Mouse (Mus musculus) cerebellum, postnatal 10 days (tissue): ENCODE results near the gene Trmt2b.
"Not testable (repeated sequence)": the region's sequence is repeated elsewhere in the genome, so short reads cannot be mapped to it uniquely, and the experiment has no call there.

ENCODE experiments used
- DNase-seq, 2 experiments: peaks; one replicate each; pipeline ENCODE4 v3.0.0; 2021; ENCODE audit warnings: mixed read lengths in 2 of 2

Trmt2b gene

DNA sequence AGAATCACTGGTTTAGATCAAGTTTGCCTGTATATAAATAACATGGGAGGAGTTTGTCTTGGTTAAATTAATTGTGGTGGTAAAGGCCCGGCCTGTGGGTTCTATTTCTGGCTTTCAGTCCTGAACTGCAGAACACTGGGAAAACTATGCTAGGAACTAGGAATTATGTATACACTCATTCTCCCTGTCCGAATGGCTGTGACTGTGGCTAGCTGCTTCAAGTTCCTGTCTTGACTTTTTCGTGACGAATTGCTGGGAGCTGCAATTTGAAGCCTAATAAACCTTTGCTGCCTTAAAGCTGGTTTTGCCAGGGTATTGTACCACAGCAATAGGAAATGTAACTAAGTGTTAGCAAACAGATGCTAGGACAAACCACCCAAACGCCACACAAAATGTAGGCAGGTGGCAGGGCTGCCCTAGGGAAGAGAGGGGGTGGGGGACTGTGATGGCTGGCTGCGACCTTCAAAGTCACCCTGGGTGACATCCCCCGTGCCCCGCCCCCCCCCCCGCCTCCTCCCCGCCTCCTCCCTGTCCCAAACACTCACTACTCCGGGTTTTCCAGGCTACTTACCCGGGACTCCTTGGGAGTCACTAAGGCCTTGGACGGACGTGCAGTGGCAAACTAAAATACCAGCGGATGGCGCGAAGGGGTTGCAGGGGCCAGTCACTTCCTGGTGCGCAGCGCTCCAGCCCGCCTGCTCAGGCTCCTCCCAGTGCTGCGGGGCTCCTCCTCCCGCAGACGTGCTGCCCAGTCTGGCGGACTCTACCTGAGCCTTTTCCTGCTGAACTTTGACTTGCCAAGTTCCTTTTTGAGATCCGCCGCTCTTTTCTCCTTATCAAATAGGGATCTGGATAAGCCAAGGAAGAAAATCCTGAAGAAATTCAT, at the start of gene Trmt2b:
Trmt2b (minus strand) TSS at position 710 of the 886 bp plus-strand sequence.
- peak; percentile 53 to 69 for DNase-seq

DNA sequence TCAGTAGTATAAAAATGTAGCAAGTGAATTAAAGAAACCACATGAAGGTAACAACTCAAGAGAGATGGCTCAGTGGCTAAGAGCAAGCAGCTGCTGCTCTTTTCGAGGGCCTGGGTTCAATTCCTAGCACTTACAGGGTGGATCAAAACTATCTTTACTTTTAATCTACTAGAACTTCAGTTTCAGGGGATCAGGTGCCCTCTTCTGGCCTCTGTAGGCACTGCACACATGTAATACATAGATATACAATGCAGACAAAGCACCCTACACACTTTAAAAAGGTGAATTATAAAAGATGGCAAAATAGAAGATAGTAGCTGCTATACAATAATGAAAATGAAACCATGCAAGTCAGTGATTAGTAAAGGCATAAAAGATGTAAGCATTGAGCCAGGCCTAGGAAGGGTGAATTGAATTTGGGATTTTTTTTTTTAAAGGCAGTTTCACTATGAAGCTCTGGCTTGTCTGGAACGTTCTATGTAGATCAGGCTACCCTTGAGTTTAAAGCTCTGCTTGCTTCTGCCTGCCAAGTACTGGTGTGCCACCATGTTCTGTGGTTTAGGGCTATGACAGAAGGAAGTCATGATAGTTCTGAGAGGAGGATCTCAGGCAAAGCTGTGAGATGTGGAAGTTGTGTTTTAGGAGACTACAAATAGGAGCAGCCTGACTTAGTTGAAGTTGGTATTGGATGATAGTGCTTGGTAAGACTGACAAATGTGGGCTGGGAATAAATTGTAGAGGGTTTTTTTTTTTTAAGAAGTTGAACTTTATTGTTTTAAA, 42.6 kb upstream of the Trmt2b start:
- peak; percentile 59 to 61 for DNase-seq

DNA sequence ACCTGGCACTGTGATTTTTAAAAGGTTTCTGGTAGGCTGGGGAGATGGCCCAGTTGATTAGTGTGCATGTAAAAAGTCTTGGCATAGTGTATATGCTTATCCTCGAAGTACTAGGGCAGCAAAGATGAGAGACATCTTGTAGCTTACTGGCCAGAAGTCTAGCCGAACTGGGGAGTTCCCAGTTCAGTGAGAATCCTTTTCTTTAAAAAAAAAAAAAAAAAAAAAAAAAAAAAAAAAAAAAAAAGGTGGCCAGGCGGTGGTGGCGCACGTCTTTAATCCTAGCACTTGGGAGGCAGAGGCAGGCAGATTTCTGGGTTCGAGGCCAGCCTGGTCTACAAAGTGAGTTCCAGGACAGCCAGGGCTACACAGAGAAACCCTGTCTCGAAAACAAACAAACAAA, 34.4 kb upstream of the Trmt2b start:
- not testable (repeated sequence) for DNase-seq

DNA sequence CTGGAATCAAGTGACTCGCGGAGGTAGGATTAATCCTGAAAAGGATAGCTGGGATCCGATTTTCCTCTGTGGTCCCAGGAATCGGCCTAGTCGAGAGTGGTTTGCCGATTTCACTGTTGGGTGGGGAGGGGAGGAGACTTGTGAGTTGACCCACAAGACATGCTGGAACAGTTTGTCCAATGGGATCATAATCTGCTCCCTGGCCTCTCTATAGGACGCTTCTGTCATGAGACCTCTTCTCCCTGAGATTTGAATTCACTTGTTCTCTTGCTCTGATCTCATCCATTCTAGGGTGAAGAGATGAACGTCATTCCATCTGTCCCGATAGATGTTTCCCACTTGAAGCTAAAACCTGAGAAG, 31.5 kb upstream of the Trmt2b start:
- DNase-seq, result no peak

DNA sequence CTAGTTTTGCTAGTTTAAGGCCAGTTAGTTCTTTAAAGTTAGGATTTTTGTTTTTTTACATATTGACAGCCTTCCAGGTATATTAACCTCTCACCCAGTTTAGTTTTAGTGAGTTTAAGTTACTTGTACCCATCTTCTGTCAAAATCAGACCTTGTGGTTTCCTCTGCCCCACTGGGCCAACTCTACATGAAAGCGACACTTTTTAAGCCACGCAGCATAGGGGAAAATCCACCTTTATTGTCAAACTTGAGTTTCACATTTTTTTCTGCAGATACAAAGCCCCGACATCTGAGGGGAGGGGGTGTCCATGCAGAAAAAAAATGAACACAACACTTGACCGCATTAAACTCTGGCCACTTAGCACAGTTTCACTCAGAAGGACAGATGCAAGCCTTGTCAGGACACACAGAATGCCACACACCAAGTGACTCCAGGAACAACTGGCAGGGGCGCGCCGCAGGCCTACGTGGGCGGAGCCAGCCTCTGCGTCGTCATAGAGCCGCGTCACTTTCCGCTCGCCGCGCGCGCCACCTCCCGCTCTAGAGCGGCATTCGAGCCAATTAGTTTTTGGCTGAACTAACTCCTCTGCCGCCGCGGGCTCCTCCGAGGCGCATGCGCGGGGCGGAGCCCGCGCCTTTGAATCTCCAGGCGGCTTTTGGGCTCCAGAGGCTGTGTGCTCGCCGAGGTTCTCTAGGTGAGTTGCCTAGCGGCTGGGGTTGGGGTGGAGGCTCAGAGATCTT, 30.9 kb upstream of the Trmt2b start, which contains the start of gene Cenpi:
Cenpi (plus strand) TSS at position 551 of the 741 bp plus-strand sequence.
- peak; percentile 89 to 93 for DNase-seq

DNA sequence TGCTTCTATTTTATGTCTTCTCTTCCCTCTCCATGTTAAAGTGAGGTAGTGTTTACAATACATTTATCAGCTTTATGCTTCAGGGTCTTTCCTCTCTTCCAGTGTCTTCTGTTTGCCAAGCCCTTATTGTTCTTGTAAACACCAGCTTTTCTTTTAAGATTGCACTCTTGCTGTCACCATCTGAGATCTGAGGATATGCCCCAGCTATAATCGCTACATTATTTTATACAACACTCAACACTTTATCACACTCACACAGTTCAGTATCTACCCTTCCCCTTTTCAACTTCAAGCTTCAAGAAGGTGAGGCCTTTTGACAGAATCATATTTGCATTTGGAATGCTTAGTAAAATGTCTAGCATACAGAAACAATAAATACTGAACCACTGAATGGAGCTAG, 26.5 kb upstream of the Trmt2b start:
- no peak for DNase-seq

DNA sequence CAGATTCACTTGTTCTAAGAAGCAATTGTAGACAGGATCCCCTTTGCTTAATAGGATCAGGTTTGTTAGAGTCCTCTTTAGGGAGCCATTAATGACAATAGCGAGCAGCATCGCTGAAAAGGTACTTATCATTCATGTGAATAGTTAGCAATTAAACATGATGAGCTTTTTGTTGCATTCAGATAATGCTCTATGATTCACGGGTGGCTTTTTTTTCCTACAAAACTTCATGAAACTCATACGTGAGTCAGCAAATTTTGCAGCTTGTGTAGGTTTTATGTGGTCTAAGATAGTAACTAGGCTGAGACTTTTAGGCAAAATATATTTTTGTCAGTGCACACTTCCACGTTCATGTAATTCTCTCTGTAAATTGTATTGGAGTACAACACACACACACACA, 23.4 kb upstream of the Trmt2b start:
- DNase-seq, result no peak

DNA sequence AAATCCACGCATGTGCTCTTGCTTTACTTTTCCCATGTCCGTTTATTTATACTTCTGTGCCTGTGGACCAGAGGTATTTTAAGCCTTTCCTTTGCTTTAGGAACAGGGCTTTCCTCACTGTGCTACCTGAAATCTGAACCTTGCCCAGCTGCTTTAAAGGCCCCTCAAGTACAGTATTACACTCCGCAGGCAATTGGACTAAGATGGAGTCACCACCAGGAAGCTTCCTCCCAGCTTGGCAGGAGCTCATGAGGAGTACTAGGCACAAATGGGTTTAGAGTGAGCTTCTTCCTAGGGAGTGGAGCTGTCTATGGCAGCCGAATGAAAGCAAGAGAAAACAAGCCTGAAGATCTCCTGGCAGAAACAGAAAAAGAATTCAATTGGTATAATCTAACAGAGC, 20.4 kb upstream of the Trmt2b start:
- peak; percentile 33 to 46 for DNase-seq

DNA sequence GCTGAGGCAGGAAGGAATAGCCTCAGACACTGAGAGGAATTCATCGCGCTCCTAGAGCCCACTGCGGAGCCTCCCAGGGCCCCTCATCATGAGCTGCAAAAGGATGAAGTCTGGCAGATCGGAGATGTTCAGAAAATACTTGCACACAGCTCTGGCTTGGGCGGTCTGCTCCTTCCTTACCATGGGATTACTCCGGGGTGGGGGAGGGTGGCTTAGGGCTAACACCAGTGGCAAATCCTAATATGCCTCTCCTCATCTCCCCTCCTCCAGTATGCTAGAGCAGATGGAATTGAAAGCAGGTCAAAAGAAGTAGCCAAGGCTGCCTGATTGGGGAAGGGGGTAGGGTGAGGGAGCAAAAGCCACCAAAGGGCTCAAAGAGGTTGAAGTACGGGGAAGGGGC, 20.0 kb upstream of the Trmt2b start:
- peak; percentile 76 to 77 for DNase-seq

DNA sequence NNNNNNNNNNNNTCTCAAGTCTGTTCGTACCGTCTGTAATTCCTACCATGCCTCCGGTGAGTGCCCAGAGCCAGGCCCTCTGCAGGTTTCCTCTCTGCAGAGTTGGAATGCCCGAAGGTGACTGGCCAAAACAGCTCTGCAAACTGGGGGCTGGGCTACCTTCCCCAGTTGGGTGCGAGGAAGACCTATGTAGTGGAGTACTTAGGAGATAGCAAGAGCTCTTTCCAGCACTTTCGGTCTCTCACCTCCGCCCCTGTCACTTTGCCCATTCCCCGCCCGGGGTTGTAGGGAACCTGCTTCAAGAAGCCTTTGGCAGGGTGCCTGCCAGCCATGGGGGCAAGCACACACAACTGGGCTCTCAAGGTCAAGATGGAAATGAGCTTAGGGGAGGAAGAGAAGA, 19.5 kb upstream of the Trmt2b start:
- DNase-seq, result peak; percentile 79 to 81

DNA sequence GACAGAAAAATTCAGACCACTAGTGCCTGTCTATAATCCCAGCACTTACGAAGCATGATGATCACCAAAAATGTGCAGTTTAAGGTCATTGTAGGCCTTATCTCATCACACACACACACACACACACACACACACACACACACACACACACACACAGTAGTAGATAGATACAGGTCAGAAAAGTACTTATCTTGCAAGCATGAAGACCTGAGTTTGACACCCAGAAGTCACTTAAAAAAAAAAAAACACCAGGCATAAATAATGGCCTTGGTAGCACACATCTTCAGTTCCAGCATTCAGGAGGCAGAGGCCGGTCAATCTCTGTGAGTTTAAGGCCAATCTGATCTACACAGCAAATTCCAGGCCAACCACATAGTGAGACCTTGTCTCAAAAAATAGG, 10.5 kb upstream of the Trmt2b start:
- no peak for DNase-seq

DNA sequence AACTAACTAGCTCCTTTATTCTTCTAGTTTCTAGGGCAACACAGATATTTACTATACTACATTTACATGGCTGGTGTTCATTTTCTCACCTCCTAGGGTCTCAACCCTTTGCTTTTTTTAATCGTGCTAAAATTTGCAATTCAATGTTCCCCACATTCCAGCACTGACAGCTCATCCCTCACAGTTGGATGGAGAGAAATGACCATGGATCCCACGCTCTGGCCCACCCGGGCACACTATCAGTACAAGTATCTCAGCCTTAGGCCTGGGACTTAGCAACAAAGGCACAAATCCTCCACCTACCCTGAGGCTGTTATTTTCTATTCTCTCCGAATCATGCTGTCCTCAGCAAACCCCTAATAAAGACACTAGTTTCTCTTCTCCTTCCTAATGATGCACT, 9.0 kb upstream of the Trmt2b start:
- DNase-seq, result no peak

DNA sequence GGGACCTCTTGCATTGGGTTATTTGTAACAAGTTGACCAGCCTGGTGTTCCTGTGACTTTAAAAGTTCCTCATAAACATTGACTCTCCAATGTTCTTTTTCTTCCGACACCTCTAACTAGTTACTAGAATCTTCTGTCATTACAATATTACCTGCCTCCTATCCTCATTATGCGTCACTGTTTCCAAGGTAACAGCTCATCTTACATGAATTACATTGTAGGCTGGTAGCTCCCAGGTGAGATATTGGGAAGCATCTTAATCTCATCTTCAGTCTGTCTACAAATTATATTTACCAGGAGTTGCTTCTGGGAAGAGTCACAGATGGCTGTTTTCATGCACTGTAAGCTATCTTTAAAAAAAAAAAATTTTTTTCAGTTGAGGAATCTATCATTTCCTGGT, 8.3 kb upstream of the Trmt2b start:
- no peak for DNase-seq

DNA sequence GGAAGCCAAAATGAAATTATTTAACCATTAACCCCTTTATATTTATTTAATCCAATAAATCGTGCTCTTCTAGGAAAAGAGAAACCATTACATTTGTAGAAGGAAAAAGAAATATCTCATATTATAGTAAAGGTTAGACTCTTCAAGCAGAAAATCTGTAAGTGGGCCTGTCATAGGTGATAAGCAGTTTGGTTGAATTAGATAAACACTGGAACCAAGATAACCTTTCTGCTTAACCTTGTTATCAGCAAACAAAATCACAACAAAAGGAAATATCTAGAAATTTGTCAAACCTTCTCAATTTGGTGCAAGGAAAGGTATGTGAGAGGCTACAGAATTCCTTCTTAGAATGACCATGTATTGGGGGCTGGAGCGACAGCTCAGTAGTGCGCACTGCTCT, 3.7 kb upstream of the Trmt2b start:
- no peak for DNase-seq

DNA sequence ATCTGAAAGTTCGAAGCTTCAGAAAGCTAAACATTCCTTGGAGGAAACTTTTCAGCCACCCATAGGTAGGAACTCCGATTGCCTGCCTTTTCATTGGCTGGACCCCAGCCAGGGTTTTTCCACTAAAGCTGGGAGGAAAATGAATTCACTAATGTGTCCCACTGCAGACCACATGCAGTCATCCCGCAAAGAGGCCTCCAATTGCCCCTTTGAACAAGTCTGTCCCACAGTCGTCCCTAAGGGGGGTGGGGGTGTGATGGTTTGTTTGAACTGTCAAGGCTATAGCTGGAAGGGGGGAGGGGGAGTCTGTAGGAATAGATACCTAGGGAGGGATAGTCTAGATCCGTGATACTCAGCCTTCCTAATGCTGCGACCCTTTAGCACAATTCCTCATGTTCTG, 1.1 kb downstream of the Trmt2b start:
- peak; percentile 37 for DNase-seq

DNA sequence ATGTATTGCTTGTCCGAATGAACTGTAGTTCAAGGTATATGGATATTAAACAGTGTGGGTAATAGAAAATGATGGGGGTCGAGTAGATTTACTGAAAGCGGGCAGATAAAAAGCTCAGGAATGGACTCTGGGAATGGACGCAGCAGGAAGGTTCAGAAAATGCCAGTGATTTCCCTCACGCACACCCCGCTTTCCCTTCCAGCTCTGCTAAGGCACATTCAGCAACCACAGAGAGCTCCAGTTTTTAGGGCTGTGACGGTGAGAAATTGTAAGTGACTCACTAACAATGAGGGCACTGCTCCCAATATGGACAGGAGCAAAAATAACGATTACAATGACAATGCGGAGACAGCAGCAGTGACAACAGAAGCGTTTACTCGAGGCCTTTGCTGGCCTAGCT, 14.7 kb downstream of the Trmt2b start:
- DNase-seq, result peak; percentile 6 to 7

DNA sequence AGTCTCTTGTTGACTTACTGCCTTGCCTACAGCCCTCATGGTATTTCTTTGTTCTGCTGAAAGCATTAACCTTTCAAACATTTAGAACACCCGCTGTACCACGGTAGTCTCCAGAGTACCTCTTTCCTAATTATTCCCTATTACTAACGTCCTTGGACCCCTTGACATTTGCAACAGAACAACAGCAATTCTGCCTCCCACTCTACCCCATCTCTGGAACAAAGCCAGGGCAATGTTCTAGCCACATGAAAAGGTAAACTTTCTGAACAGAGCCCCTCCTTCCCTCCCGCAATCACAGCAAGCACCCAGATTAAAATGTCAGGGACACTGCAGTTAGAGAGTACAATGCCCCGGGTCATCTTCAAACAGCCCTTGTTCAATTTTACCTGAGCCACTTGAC, 15.6 kb downstream of the Trmt2b start:
- no peak for DNase-seq

DNA sequence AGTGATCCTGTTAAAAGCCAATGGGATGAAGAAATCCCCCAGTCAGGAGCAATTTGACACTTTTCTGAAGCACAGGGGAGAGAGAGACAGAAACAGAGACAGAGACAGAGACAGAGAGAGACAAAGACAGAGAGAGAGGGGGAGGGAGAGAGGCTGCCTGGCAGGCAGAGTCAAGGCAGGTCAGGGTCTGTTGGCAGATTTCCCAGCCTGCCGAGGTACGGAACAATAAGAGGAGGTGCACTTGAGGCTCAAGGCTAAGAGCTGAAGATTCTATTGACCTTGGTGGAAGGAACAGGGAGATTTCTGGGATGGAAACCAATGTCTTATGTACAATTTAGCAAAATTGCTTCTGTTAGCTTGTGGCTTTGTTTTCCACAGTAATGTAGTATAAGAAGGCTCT, 28.6 kb downstream of the Trmt2b start:
- no peak for DNase-seq

DNA sequence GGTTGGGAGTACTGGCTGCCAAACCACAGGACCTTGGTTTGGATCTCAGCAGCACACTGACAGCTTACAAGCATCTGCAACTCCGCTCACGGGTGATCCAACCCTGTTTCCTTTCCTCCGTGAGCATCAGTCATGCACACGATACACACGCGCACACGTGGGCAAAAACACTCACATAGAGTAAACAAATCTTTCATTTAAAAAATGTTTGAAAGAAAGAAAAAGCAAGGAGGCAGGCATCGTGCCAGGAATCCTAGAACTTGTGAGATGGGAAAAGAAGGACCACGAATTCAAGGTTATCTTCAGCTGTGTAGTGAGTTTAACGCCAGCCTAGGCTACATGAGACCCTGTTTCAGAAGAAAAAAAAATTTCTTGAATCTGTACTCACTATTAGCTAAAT, 30.8 kb downstream of the Trmt2b start:
- DNase-seq, result no peak

DNA sequence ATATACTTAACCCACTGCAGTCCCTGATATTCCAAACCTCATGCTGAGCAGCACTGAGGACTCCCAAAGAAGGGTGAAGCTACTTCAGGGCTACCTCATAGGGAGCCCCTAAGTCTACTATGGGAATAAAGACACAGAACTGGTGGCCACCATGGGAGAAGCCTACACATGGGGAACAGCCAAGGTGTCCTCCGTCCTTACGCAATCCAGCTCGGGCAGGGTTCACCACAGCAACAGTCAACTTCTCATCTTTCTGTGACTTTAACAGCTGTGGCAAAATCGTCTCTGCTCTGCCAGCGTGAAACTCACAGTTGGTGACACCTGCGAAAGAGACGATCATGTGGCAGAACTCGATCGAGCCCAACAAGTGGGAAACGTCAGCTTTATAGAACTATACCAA, 38.5 kb downstream of the Trmt2b start:
- no peak for DNase-seq

DNA sequence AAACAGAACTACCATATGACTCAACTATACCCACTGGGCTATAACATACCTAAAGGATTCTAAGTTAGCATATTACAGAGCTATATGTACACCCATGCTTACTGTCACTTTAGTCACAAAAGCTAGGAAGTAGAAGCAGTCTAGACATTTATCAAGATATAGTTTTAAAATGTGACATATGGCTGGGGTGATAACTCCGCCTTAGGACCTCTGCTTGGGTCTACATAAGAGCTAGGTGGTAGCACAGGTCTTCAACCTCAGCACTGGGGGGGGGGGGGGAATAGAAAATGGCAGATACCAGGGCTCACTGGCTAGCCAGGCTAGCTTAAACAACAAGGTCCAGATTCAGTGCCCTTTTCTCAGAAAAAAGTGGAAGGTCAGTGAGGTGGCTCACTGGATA, 43.7 kb downstream of the Trmt2b start:
- DNase-seq, result no peak

DNA sequence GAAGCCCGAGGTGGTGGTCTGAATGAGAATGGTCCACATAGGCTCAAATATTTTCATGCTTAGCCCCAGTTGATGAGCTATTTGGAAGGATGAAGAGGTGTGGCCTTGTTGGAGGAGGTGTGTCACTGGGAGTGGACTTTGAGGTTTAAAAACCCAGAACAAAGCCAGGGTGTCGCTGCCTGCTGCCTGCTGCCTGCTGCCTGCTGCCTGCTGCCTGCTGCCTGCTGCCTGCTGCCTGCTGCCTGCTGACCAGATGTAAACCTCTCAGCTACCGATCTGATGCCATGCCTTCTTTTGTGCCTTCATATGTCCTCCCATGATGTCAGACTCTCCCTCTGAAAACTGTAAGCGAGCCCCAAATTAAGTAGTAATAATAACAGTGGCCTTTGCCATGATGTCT, 54.9 kb downstream of the Trmt2b start, which contains the start of gene Nox1:
Nox1 (minus strand) TSS at position 101 of the 400 bp plus-strand sequence.
- no peak for DNase-seq

DNA sequence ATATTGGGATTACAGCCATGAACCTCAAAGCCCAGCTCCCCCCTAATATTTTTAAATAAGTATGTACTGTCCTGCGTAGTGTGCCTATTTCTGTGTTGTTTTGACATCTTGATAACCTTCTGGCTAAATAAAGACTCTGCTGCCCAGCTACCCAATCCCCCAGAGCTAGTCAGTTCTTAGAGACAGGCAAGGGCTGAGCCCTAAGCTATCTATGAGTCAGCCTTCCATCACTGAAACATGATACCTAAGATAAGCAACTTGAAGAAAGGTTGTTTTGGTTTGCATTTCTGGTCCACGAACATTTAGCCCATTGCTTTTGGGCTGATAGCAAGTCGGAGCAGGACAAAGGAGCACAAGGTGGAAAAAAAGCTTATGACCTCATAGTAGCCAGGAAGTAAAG, 56.2 kb downstream of the Trmt2b start:
- no peak for DNase-seq
